Mouse (Mus musculus) urinary bladder, adult 2 months (tissue): ENCODE results near the gene Rps6ka5. TPM values are rescaled to one million over a fixed set of nuclear protein-coding genes. Genes with fewer than 3 reads are reported as not detected.

Source experiments
- DNase-seq: peaks from one replicate; pipeline ENCODE4 v3.0.0; 2022; ENCODE audit warnings: low spot score
- polyA plus RNA-seq: library from polyadenylated mRNA; depleted of rRNA; stranded (reverse); fragments of >200 nt; gene quantifications from 2 replicates; pipeline ENCODE4 v1.2.3, GENCODE M21; 2012

Gene Rps6ka5
- polyA plus RNA-seq, 1 experiment: 5.2 TPM

GRCm38 (mm10) chr12:100655972-100656371 lies 70.8 kb downstream of the Rps6ka5 start:
- no peak for DNase-seq

- no peak for DNase-seq
Observed at GRCm38 (mm10) chr12:100641936-100642335, 84.8 kb downstream of the Rps6ka5 start.

GRCm38 (mm10) chr12:100640726-100641125 lies 86.1 kb downstream of the Rps6ka5 start:
- DNase-seq: no peak

- no peak for DNase-seq
Observed at GRCm38 (mm10) chr12:100639680-100640079, 87.1 kb downstream of the Rps6ka5 start.

GRCm38 (mm10) chr12:100637886-100638285 lies 88.9 kb downstream of the Rps6ka5 start:
- DNase-seq: no peak

GRCm38 (mm10) chr12:100636733-100637132 lies 90.0 kb downstream of the Rps6ka5 start:
- DNase-seq: no peak

GRCm38 (mm10) chr12:100636299-100636633 lies 90.5 kb downstream of the Rps6ka5 start:
- no peak for DNase-seq

- DNase-seq: no peak
Observed at GRCm38 (mm10) chr12:100635601-100636298, 91.0 kb downstream of the Rps6ka5 start.

GRCm38 (mm10) chr12:100633231-100633630 lies 93.6 kb downstream of the Rps6ka5 start:
- no peak for DNase-seq

- DNase-seq: no peak
Observed at GRCm38 (mm10) chr12:100631286-100631685, 95.5 kb downstream of the Rps6ka5 start.

GRCm38 (mm10) chr12:100629126-100629920 lies 97.5 kb downstream of the Rps6ka5 start:
- no peak for DNase-seq

GRCm38 (mm10) chr12:100626991-100627677 lies 99.6 kb downstream of the Rps6ka5 start:
- no peak for DNase-seq

GRCm38 (mm10) chr12:100626273-100626990 lies 100.4 kb downstream of the Rps6ka5 start:
- no peak for DNase-seq

- no peak for DNase-seq
Observed at GRCm38 (mm10) chr12:100624854-100625447, 101.8 kb downstream of the Rps6ka5 start.

- DNase-seq: no peak
Observed at GRCm38 (mm10) chr12:100615251-100615650, 111.5 kb downstream of the Rps6ka5 start.

- no peak for DNase-seq
Observed at GRCm38 (mm10) chr12:100613878-100614277, 112.9 kb downstream of the Rps6ka5 start.

- no peak for DNase-seq
Observed at GRCm38 (mm10) chr12:100613192-100613700, 113.5 kb downstream of the Rps6ka5 start.

- DNase-seq: no peak
Observed at GRCm38 (mm10) chr12:100609766-100610165, 117.0 kb downstream of the Rps6ka5 start.

- no peak for DNase-seq
Observed at GRCm38 (mm10) chr12:100609064-100609463, 117.7 kb downstream of the Rps6ka5 start.

GRCm38 (mm10) chr12:100606733-100607132 lies 120.0 kb downstream of the Rps6ka5 start:
- no peak for DNase-seq

- no peak for DNase-seq
Observed at GRCm38 (mm10) chr12:100605596-100605995, 121.2 kb downstream of the Rps6ka5 start.
